Mouse (Mus musculus): Measurements from ENCODE around the gene Prok2.

- TF ChIP-seq ZKSCAN1 (IDR thresholded peaks at IDR 0.05; ENCODE audit: borderline replicate concordance, low read depth, low read length) (no peak), CTCF (conservative IDR thresholded peaks at IDR 0.05 in 1 of 2, IDR thresholded peaks at IDR 0.05 in 1 of 2; ENCODE audit: low read depth in 2 of 2, low read length in 2 of 2) (no peak), RAD21 (IDR thresholded peaks at IDR 0.05; ENCODE audit: low read depth, low read length) (no peak), ZC3H11A (IDR thresholded peaks at IDR 0.05; ENCODE audit: low read depth, low read length) (no peak), HCFC1 (IDR thresholded peaks at IDR 0.05; ENCODE audit: low read depth, low read length) (no peak), ETS1 (conservative IDR thresholded peaks at IDR 0.05; ENCODE audit: low read depth, low read length) (no peak)
Observed at GRCm38 (mm10) chr6:99678108-99678507, 48.1 kb downstream of the Prok2 start.
